Mouse (Mus musculus): ENCODE results near the gene Tnnt1. TPM values are rescaled to one million over a fixed set of nuclear protein-coding genes. Genes with fewer than 3 reads are reported as not detected.

Tnnt1 gene
- not detected for polyA plus RNA-seq (2014; fragmentation: Illumina TruSeq; extraction: RNeasy Lipid Tissue Mini Kit (QIAGEN cat#74804); ENCODE audit: low read depth, low replicate concordance)

DNA sequence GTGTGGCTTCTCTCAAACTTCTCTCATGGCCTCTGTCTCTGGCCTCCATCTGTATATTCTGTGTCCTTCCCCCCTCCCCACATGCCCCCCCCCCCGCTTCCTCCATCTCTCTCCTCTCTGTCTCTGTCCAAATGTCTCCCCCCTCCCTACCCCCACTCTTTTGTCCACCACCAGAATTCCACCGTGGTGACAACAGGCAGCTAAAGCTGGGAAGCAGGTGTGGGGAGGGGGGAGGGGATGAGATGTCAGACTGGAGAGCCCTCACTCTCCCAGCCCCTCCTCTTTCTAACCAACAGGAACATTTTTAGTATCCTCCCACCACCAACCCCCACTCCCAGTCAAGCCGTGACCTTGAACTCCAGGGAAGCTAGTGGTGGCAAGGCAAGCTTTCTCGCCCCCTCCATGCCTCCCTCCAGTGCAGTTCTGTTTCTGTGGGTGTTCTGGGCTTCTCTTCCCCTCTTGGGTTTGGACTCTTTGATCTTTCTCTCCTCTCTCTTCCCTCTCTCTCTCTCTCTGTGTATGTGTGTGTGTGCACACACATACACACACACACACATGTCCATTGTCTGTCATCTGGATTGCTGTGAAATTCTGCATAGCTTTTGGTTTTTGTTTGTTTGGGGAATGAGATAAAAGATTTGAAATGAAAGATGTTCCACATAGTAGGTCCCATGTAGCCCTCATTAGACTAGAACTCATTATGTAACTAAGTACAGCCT lies at the start of gene Tnnt1:
Gene Tnnt1, minus strand, starts transcription at position 51 of the 719 bp plus-strand sequence.

DNA sequence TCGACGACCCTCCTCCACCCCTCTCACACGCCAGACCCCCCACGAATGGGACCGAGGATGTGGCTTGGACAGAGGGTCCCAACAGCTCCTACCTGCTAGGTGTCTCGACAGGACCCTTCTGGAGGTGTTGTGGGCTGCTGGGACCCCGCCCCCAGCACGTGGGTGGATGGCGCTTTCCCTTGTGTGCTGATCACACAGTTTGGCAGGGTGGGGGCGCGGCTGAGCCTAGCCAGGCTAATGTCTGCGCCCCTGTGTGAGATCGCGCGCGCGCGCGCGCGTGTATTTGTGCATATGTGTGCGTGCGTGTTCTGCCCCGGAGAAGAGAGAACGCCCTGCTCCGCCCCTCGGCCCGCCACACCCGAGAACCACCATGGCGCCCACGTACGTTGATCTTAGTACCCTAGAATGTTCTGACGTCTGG lies 31.0 kb upstream of the Tnnt1 start, which contains the start of gene Syt5:
Gene Syt5, minus strand, starts transcription at position 321 of the 421 bp plus-strand sequence.

DNA sequence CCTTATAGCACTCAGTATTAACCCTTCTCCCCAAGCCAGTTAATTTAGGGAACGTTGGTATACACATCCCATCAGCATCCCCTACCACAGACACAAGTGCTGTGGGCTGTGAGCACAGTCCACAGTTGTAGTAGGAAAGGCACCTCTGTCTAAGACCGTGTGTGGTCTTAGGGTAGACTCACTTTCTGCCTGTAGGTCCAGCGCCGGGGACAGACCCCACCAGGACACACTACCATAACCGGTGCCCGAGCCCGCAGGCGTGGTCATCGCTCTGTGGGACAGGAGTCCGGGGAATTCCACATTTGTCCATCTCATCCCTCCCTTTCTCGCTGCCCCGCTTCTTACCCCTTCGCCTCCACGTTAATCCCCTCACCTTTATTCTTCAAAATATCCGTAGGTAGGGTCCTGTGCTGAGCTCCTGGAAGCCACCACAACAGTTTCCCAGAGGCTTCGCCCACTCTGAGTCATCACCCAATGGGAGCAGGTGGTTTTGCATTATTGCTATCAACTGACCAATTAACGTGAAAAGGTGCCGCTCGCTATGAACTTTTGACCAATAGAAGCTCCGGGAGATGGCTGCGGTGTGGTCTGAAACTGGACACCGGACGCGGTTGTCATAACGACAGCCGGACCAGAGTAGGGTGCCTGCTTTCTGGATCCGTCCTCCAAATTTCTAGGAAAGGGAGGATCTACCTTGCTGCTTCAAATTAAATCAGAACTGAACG lies 16.0 kb upstream of the Tnnt1 start, which contains the start of gene Dnaaf3:
Gene Dnaaf3, minus strand, starts transcription at position 449 of the 725 bp plus-strand sequence.

DNA sequence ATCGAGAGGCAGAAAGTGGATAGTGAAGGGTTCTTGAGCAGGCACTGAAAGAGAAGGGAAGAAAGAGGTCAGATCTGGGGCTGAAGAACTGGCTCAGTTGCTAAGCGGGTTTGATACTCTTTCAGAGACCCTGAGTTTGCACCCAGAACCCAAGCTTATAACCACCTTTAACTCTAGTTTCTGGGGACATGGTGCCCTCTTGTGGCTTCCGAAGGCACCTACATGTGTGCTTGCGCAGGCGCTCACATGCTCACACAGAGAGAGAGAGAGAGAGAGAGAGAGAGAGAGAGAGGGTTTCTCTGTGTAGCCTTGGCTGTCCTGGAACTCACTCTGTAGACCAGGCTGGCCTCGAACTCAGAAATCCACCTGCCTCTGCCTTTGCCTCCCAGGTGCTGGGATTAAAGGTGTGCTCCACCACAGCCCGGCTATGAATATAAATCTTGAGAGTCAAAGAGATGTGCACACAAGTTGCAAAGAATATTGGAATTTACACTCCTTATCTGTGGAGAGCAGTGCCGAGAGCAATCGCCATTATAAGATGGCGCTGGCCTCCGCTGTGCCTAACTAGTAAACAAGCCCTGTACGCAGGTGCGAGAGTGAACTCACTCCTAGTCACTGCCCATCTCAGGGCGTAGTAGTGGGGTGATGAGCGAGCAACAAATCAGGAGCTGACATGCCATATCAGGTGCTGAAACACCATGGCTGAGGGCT lies 8.2 kb upstream of the Tnnt1 start, which contains the start of gene Tnni3:
Gene Tnni3, minus strand, starts transcription at position 18 of the 711 bp plus-strand sequence.

DNA sequence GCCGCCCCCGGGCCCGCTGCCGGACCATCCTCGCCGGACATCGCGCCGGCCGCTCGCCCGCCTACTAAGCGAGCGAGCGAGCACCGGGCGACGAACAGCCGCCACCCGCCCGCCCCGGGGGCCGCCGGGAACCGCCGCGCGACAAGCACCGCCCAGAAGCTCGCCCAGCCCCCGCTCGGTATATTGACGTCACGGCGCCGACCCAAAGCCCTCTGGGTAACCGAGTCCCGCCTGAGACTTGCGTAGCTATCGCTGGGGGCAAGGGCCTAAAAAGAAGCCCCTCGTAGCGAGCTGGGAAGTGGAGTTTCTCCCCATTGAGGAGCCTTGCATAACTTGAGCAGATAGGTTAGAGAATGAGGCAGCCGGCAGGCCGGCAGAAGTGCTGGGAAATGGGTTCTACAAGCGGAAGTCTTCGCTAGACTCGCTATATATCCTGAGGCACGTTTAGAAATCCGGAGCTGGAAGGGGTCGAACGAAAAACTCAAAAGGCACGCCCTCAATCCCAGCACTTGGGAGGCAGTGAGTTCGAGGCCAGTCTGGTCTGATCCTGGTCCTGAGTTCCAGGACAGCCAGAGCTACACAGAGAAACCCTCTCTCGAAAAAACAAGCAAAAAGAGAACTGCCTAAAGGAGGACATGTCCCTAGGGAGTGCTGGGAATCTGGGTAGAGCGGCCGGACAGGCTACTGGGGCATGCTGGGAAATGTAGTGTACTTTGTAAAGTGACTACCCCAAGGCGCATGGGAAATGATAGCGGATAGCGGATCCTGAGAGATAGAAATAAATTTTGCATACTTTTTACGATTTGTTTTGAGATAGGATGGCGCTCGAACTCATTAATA lies 14.4 kb downstream of the Tnnt1 start, which contains the start of gene Ppp1r12c:
Gene Ppp1r12c, minus strand, starts transcription at position 123 of the 840 bp plus-strand sequence.

DNA sequence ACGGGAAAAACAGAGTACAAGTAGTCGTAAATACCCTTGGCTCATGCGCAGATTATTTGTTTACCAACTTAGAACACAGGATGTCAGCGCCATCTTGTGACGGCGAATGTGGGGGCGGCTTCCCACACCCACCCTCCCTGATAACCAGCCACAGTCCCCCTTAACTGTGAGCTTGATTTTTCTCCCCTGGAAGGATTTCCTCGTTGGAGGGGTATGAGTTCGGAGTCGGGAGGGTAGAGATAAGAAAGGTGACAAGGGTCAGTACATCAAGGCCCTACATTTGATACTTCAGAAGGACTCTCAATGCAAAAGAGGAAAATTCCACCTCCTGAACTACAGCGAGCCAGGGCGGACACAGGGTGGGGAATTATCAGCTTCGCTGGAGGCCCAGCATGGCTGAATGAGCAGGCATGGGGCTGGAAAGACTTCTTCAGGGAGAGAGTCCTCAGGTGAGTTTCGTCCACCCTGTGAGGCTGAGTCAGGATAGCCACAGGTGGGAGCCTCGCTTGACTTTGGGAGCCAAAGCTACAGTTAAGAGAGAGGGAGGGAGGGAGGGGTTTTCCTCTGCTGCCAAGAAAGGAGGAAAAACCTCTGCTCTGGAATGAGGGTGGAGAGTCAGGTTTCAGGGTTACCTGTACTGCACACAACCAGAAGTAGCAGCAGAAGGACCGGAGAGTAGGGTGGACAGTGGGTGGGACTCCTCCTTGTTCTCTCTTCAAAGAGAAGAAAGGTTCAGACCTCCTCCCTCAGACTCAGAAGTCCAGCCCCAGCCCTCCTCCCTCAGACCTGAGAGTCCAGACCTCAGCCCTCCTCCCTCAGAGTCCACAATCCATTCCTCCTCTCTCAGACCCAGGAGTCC lies 55.4 kb downstream of the Tnnt1 start, which contains the start of gene Eps8l1:
Gene Eps8l1, plus strand, starts transcription at position 99 of the 859 bp plus-strand sequence.

Other genes starting within 250 kb of the Tnnt1 start
- gene Ncr1, start 178.7 kb downstream of the Tnnt1 start, polyA plus RNA-seq (2014; fragmentation: Illumina TruSeq; extraction: RNeasy Lipid Tissue Mini Kit (QIAGEN cat#74804); ENCODE audit: low read depth, low replicate concordance): 0.70 TPM
- not detected for gene Gp6, start 118.6 kb downstream of the Tnnt1 start, polyA plus RNA-seq (2014; fragmentation: Illumina TruSeq; extraction: RNeasy Lipid Tissue Mini Kit (QIAGEN cat#74804); ENCODE audit: low read depth, low replicate concordance)
- gene Rdh13, start 70.7 kb downstream of the Tnnt1 start, polyA plus RNA-seq (2014; fragmentation: Illumina TruSeq; extraction: RNeasy Lipid Tissue Mini Kit (QIAGEN cat#74804); ENCODE audit: low read depth, low replicate concordance): 5.3 TPM
- 0.35 TPM for gene Eps8l1, start 55.7 kb downstream of the Tnnt1 start, polyA plus RNA-seq (2014; fragmentation: Illumina TruSeq; extraction: RNeasy Lipid Tissue Mini Kit (QIAGEN cat#74804); ENCODE audit: low read depth, low replicate concordance)
- 9.2 TPM for gene Ppp1r12c, start 14.7 kb downstream of the Tnnt1 start, polyA plus RNA-seq (2014; fragmentation: Illumina TruSeq; extraction: RNeasy Lipid Tissue Mini Kit (QIAGEN cat#74804); ENCODE audit: low read depth, low replicate concordance)
- gene Tnni3, start 7.8 kb upstream of the Tnnt1 start, polyA plus RNA-seq (2014; fragmentation: Illumina TruSeq; extraction: RNeasy Lipid Tissue Mini Kit (QIAGEN cat#74804); ENCODE audit: low read depth, low replicate concordance): not detected
- not detected for gene Dnaaf3, start 16.1 kb upstream of the Tnnt1 start, polyA plus RNA-seq (2014; fragmentation: Illumina TruSeq; extraction: RNeasy Lipid Tissue Mini Kit (QIAGEN cat#74804); ENCODE audit: low read depth, low replicate concordance)
- gene Syt5, start 31.2 kb upstream of the Tnnt1 start, polyA plus RNA-seq (2014; fragmentation: Illumina TruSeq; extraction: RNeasy Lipid Tissue Mini Kit (QIAGEN cat#74804); ENCODE audit: low read depth, low replicate concordance): 1.2 TPM
- not detected for gene Ptprh, start 87.7 kb upstream of the Tnnt1 start, polyA plus RNA-seq (2014; fragmentation: Illumina TruSeq; extraction: RNeasy Lipid Tissue Mini Kit (QIAGEN cat#74804); ENCODE audit: low read depth, low replicate concordance)
- 0.99 TPM for gene Tmem86b, start 115.0 kb upstream of the Tnnt1 start, polyA plus RNA-seq (2014; fragmentation: Illumina TruSeq; extraction: RNeasy Lipid Tissue Mini Kit (QIAGEN cat#74804); ENCODE audit: low read depth, low replicate concordance)
- 11.8 TPM for gene Ppp6r1, start 142.6 kb upstream of the Tnnt1 start, polyA plus RNA-seq (2014; fragmentation: Illumina TruSeq; extraction: RNeasy Lipid Tissue Mini Kit (QIAGEN cat#74804); ENCODE audit: low read depth, low replicate concordance)
- not detected for gene Hspbp1, start 168.7 kb upstream of the Tnnt1 start, polyA plus RNA-seq (2014; fragmentation: Illumina TruSeq; extraction: RNeasy Lipid Tissue Mini Kit (QIAGEN cat#74804); ENCODE audit: low read depth, low replicate concordance)
- 0.35 TPM for gene Brsk1, start 174.2 kb upstream of the Tnnt1 start, polyA plus RNA-seq (2014; fragmentation: Illumina TruSeq; extraction: RNeasy Lipid Tissue Mini Kit (QIAGEN cat#74804); ENCODE audit: low read depth, low replicate concordance)
- not detected for gene Tmem150b, start 208.9 kb upstream of the Tnnt1 start, polyA plus RNA-seq (2014; fragmentation: Illumina TruSeq; extraction: RNeasy Lipid Tissue Mini Kit (QIAGEN cat#74804); ENCODE audit: low read depth, low replicate concordance)
- gene Kmt5c, start 223.7 kb upstream of the Tnnt1 start, polyA plus RNA-seq (2014; fragmentation: Illumina TruSeq; extraction: RNeasy Lipid Tissue Mini Kit (QIAGEN cat#74804); ENCODE audit: low read depth, low replicate concordance): 1.4 TPM
- gene Cox6b2, start 236.7 kb upstream of the Tnnt1 start, polyA plus RNA-seq (2014; fragmentation: Illumina TruSeq; extraction: RNeasy Lipid Tissue Mini Kit (QIAGEN cat#74804); ENCODE audit: low read depth, low replicate concordance): not detected

Data from adrenal gland, adult 10 weeks (tissue).